Mouse (Mus musculus) MEL (cell line): Measurements from ENCODE around the gene Rfxank. TPM values are rescaled to one million over a fixed set of nuclear protein-coding genes. Genes with fewer than 3 reads are reported as not detected.

Experiments
- DNase-seq: peaks from one replicate; pipeline ENCODE4 v3.0.0; 2011; ENCODE audit warnings: low read depth, low spot score
- H3K27ac ChIP-seq: 2 replicates; pipeline ENCODE4 v1.5.1; 2012; ENCODE audit warnings: low read depth, mild to moderate bottlenecking, control low read depth, low read length, moderate library complexity; ENCODE audit not compliant: control insufficient read depth
- H3K27me3 ChIP-seq, 2 experiments: fragments of 150-350 bp in 1 of 2; sonication (generic) in 1 of 2; 2 replicates each; pipeline ENCODE4 v1.6.1; 2012; ENCODE audit warnings: low read length in 2 of 2, mild to moderate bottlenecking in 2 of 2, improper control_type of control experiment in 1 of 2, moderate library complexity in 1 of 2; ENCODE audit not compliant: insufficient read depth in 2 of 2, control insufficient read depth in 1 of 2
- H3K36me3 ChIP-seq, 2 experiments: 2 replicates each; pipeline ENCODE4 v1.6.1; 2012 to 2014; ENCODE audit warnings: low read length in 2 of 2, improper control_type of control experiment in 1 of 2, inconsistent platforms in 1 of 2, mild to moderate bottlenecking in 1 of 2; ENCODE audit not compliant: insufficient read depth in 2 of 2, control insufficient read depth in 1 of 2
- H3K4me1 ChIP-seq, 2 experiments: fragments of 150-350 bp in 1 of 2; sonication (generic) in 1 of 2; 2 replicates each; pipeline ENCODE4 v1.6.1; 2012; ENCODE audit warnings: low read length in 2 of 2, improper control_type of control experiment in 1 of 2, mild to moderate bottlenecking in 1 of 2; ENCODE audit not compliant: insufficient read depth in 2 of 2, control insufficient read depth in 1 of 2
- H3K4me3 ChIP-seq, 2 experiments: fragments of 150-350 bp in 1 of 2; sonication (generic) in 1 of 2; 2 replicates each; pipeline ENCODE4 v1.5.1; 2012; ENCODE audit warnings: low read depth in 2 of 2, low read length in 2 of 2, mild to moderate bottlenecking in 2 of 2, moderate library complexity in 2 of 2, control low read depth in 1 of 2, improper control_type of control experiment in 1 of 2; ENCODE audit not compliant: control insufficient read depth in 1 of 2, insufficient read depth in 1 of 2
- H3K79me2 ChIP-seq: 2 replicates; pipeline ENCODE4 v1.6.1; 2012; ENCODE audit warnings: mild to moderate bottlenecking, low read length, moderate library complexity; ENCODE audit not compliant: control insufficient read depth, poor library complexity, insufficient read depth
- H3K9ac ChIP-seq: 2 replicates; pipeline ENCODE4 v1.6.1; 2012; ENCODE audit warnings: low read depth, mild to moderate bottlenecking, control low read depth, low read length, moderate library complexity; ENCODE audit not compliant: control insufficient read depth, poor library complexity, severe bottlenecking
- H3K9me3 ChIP-seq: fragments of 150-350 bp; sonication (generic); replicated peaks from 2 replicates; pipeline ENCODE4 v1.6.1; 2012; ENCODE audit warnings: mild to moderate bottlenecking, low read length, improper control_type of control experiment, moderate library complexity; ENCODE audit not compliant: insufficient read depth
- BHLHE40 ChIP-seq: IDR thresholded peaks from 2 replicates; pipeline ENCODE4 v1.6.1; 2012; ENCODE audit warnings: low read depth, mild to moderate bottlenecking, inconsistent platforms, low read length, improper control_type of control experiment, borderline replicate concordance
- CHD2 ChIP-seq: IDR thresholded peaks from 2 replicates; pipeline ENCODE4 v1.6.1; 2011; ENCODE audit warnings: low read length, improper control_type of control experiment
- CTCF ChIP-seq, 3 experiments: IDR thresholded peaks in 2 of 3; conservative IDR thresholded peaks in 1 of 3; 2 replicates each; pipeline ENCODE4 v1.5.1; 2011 to 2012; ENCODE audit warnings: low read length in 3 of 3, low read depth in 2 of 3, mild to moderate bottlenecking in 2 of 3, improper control_type of control experiment in 1 of 3, inconsistent platforms in 1 of 3, mixed read lengths in 1 of 3, moderate library complexity in 1 of 3; ENCODE audit not compliant: control insufficient read depth in 1 of 3, insufficient read depth in 1 of 3, poor library complexity in 1 of 3, severe bottlenecking in 1 of 3
- ELF1 ChIP-seq: IDR thresholded peaks from 2 replicates; pipeline ENCODE4 v1.6.1; 2014; ENCODE audit warnings: low read depth, mild to moderate bottlenecking, inconsistent platforms, low read length, improper control_type of control experiment, moderate library complexity
- EP300 ChIP-seq, 2 experiments: IDR thresholded peaks; 2 replicates each; pipeline ENCODE4 v1.6.1; 2011; ENCODE audit warnings: improper control_type of control experiment in 2 of 2, low read length in 2 of 2, low read depth in 1 of 2, mild to moderate bottlenecking in 1 of 2
- ETS1 ChIP-seq: IDR thresholded peaks from 2 replicates; pipeline ENCODE4 v1.6.1; 2012; ENCODE audit warnings: low read depth, mild to moderate bottlenecking, inconsistent platforms, low read length, improper control_type of control experiment, moderate library complexity
- GABPA ChIP-seq: IDR thresholded peaks from 2 replicates; pipeline ENCODE4 v1.6.1; 2012; ENCODE audit warnings: low read depth, mild to moderate bottlenecking, inconsistent platforms, low read length, improper control_type of control experiment, moderate library complexity
- GATA1 ChIP-seq: IDR thresholded peaks from 2 replicates; pipeline ENCODE4 v1.6.1; 2011; ENCODE audit warnings: low read depth, low read length, improper control_type of control experiment
- HCFC1 ChIP-seq: IDR thresholded peaks from 2 replicates; pipeline ENCODE4 v1.6.1; 2012; ENCODE audit warnings: low read depth, mild to moderate bottlenecking, inconsistent platforms, low read length, improper control_type of control experiment, moderate library complexity
- JUND ChIP-seq: IDR thresholded peaks from 2 replicates; pipeline ENCODE4 v1.6.1; 2011; ENCODE audit warnings: low read depth, mild to moderate bottlenecking, improper control_type of control experiment, low read length
- KAT2A ChIP-seq: conservative IDR thresholded peaks from 2 replicates; pipeline ENCODE4 v1.6.1; 2012; ENCODE audit warnings: low read depth, low read length, improper control_type of control experiment, inconsistent platforms
- MAFK ChIP-seq: IDR thresholded peaks from 2 replicates; pipeline ENCODE4 v1.6.1; 2011; ENCODE audit warnings: low read depth, mild to moderate bottlenecking, low read length, improper control_type of control experiment, borderline replicate concordance
- MAZ ChIP-seq: IDR thresholded peaks from 2 replicates; pipeline ENCODE4 v1.6.1; 2012; ENCODE audit warnings: low read depth, mild to moderate bottlenecking, inconsistent platforms, low read length, improper control_type of control experiment
- MEF2A ChIP-seq: IDR thresholded peaks from 2 replicates; pipeline ENCODE4 v1.6.1; 2014; ENCODE audit warnings: low read depth, mild to moderate bottlenecking, inconsistent platforms, low read length, improper control_type of control experiment; ENCODE audit not compliant: poor library complexity, insufficient replicate concordance, severe bottlenecking; ENCODE audit errors: extremely low read depth
- MYB ChIP-seq: IDR thresholded peaks from 2 replicates; pipeline ENCODE4 v1.6.1; 2011; ENCODE audit warnings: mild to moderate bottlenecking, low read depth, low read length, improper control_type of control experiment
- MYC ChIP-seq: IDR thresholded peaks from 2 replicates; pipeline ENCODE4 v1.6.1; 2011; ENCODE audit warnings: low read depth, mild to moderate bottlenecking, low read length, improper control_type of control experiment, moderate library complexity
- POLR2A ChIP-seq, 2 experiments: IDR thresholded peaks; 2 replicates each; pipeline ENCODE4 v1.6.1; 2011 to 2012; ENCODE audit warnings: low read length in 2 of 2, mild to moderate bottlenecking in 2 of 2, control low read depth in 1 of 2, improper control_type of control experiment in 1 of 2, low read depth in 1 of 2, moderate library complexity in 1 of 2; ENCODE audit not compliant: control insufficient read depth in 1 of 2, insufficient read depth in 1 of 2, poor library complexity in 1 of 2
- POLR2AphosphoS2 ChIP-seq: IDR thresholded peaks from 2 replicates; pipeline ENCODE4 v1.6.1; 2011; ENCODE audit warnings: low read length, improper control_type of control experiment
- POLR2AphosphoS5 ChIP-seq: IDR thresholded peaks from 2 replicates; pipeline ENCODE4 v1.6.1; 2012; ENCODE audit warnings: low read depth, borderline replicate concordance, mild to moderate bottlenecking, inconsistent platforms, low read length, moderate library complexity, mixed read lengths
- RCOR1 ChIP-seq: IDR thresholded peaks from 2 replicates; pipeline ENCODE4 v1.6.1; 2012; ENCODE audit warnings: low read depth, mild to moderate bottlenecking, inconsistent platforms, low read length, improper control_type of control experiment
- SMC3 ChIP-seq: IDR thresholded peaks from 2 replicates; pipeline ENCODE4 v1.6.1; 2011; ENCODE audit warnings: low read depth, low read length, improper control_type of control experiment
- UBTF ChIP-seq: IDR thresholded peaks from 2 replicates; pipeline ENCODE4 v1.6.1; 2012; ENCODE audit warnings: low read depth, mild to moderate bottlenecking, inconsistent platforms, low read length, improper control_type of control experiment, moderate library complexity, borderline replicate concordance; ENCODE audit not compliant: insufficient read depth
- USF2 ChIP-seq, 2 experiments: IDR thresholded peaks; 2 replicates each; pipeline ENCODE4 v1.6.1; 2011 to 2012; ENCODE audit warnings: improper control_type of control experiment in 2 of 2, low read length in 2 of 2, borderline replicate concordance in 1 of 2, inconsistent platforms in 1 of 2, low read depth in 1 of 2, mild to moderate bottlenecking in 1 of 2; ENCODE audit not compliant: insufficient read depth in 1 of 2
- ZC3H11A ChIP-seq: IDR thresholded peaks from 2 replicates; pipeline ENCODE4 v1.6.1; 2012; ENCODE audit warnings: low read depth, mild to moderate bottlenecking, inconsistent platforms, low read length, improper control_type of control experiment
- ZMIZ1 ChIP-seq: IDR thresholded peaks from 2 replicates; pipeline ENCODE4 v1.6.1; 2012; ENCODE audit warnings: low read depth, mild to moderate bottlenecking, inconsistent platforms, low read length, improper control_type of control experiment, moderate library complexity
- polyA plus RNA-seq, 2 experiments: library from polyadenylated mRNA; stranded (reverse) in 1 of 2; unstranded in 1 of 2; fragments of >175 nt in 1 of 2; fragments of >200 nt in 1 of 2; gene quantifications; 2 replicates each; pipeline versions ENCODE4 v1.2.1 to v1.2.4; 2012; ENCODE audit warnings: low replicate concordance in 2 of 2, low read depth in 1 of 2; ENCODE audit not compliant: insufficient read length in 2 of 2, insufficient read depth in 1 of 2, missing spikeins in 1 of 2
- total RNA-seq: library from RNA; depleted of rRNA; stranded (reverse); fragments of 300-350 nt; gene quantifications from 2 replicates; pipeline ENCODE4 v1.2.3, GENCODE M21; 2012

Gene Rfxank
- total and polyA plus RNA-seq, 3 experiments: 5.0 to 7.2 TPM; not detected in 1

- H3K4me1 ChIP-seq: peaks cover 4 to 21% of the 10 kb centered on the region in 2 experiments; a peak in 3 of 4 replicates
- peaks cover 0 to 3% of the 10 kb centered on the region in 2 experiments; a peak in 3 of 4 replicates for H3K36me3 ChIP-seq
- no peak overlapping the region for H3K4me3 ChIP-seq
Measured at GRCm38 (mm10) chr8:70136591-70136990, 2.4 kb downstream of the Rfxank start.

DNA sequence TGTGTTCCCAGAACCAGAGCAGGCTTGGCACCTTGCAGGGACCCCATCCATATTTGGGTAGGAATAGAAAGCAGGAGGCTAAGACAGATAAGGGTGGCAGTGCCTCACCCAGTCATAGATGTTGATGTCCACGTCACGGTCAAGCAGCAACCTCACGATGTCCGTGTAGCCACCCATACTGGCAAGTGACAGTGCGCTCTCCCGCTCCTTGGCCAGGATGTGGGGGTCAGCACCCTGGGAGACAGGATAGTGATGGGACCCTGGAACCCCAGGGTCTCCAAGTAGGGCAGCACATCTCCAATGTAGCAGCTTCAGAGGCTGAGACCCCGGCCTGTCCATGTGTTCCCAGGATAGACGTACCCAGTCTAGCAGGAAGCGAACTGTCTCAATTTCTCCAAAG is 4.0 kb downstream of the Rfxank start:
- no peak overlapping the region for H3K4me3 ChIP-seq
- H3K4me1 ChIP-seq: peaks cover 4 to 15% of the 10 kb centered on the region in 2 experiments; a peak in 3 of 4 replicates
- no peaks in the 10 kb centered on the region for H3K9me3 ChIP-seq
- H3K36me3 ChIP-seq: peaks cover 0 to 5% of the 10 kb centered on the region in 2 experiments; a peak in 3 of 4 replicates
- H3K9ac ChIP-seq: no peak overlapping the region
- no peaks in the 10 kb centered on the region for H3K27me3 ChIP-seq
- no peak for TF ChIP-seq SMC3
- no peak for TF ChIP-seq BHLHE40
- no peak for TF ChIP-seq KAT2A
- TF ChIP-seq POLR2A (IDR thresholded peaks at IDR 0.05; ENCODE audit: control insufficient read depth in 1 of 2, insufficient read depth in 1 of 2, low read depth in 1 of 2, low read length in 2 of 2, poor library complexity in 1 of 2): no peak
- no peak for TF ChIP-seq USF2 (IDR thresholded peaks at IDR 0.05; ENCODE audit: borderline replicate concordance in 1 of 2, insufficient read depth in 1 of 2, low read depth in 1 of 2, low read length in 2 of 2)
- no peak for TF ChIP-seq HCFC1
- TF ChIP-seq POLR2AphosphoS2: no peak
- no peak for TF ChIP-seq GATA1
- no peak for TF ChIP-seq MAFK
- TF ChIP-seq JUND: no peak
- TF ChIP-seq MEF2A: no peak
- peaks cover 13% of the 10 kb centered on the region for H3K79me2 ChIP-seq
- no peak overlapping the region for H3K27ac ChIP-seq
- DNase-seq: no peak

More at GRCm38 (mm10) chr8:70136591-70136990, 2.4 kb downstream of the Rfxank start:
- Histone ChIP-seq H3K27me3 (no peaks in the 10 kb centered on the region), H3K79me2 (peaks cover 18% of the 10 kb centered on the region), H3K9ac (no peak overlapping the region), H3K9me3 (no peaks in the 10 kb centered on the region), H3K27ac (no peak overlapping the region)
- DNase-seq: no peak
- TF ChIP-seq MYB (no peak), CTCF (IDR thresholded peaks at IDR 0.05 in 2 of 3, conservative IDR thresholded peaks at IDR 0.05 in 1 of 3; ENCODE audit: control insufficient read depth in 1 of 3, insufficient read depth in 1 of 3, low read depth in 2 of 3, low read length in 3 of 3, poor library complexity in 1 of 3, severe bottlenecking in 1 of 3) (no peak), POLR2A (IDR thresholded peaks at IDR 0.05; ENCODE audit: control insufficient read depth in 1 of 2, insufficient read depth in 1 of 2, low read depth in 1 of 2, low read length in 2 of 2, poor library complexity in 1 of 2) (no peak), ELF1 (no peak), MYC (no peak), ETS1 (no peak), ZMIZ1 (no peak), POLR2AphosphoS5 (no peak), POLR2AphosphoS2 (no peak), RCOR1 (no peak), GATA1 (no peak), CHD2 (no peak), GABPA (no peak), MAZ (no peak), BHLHE40 (no peak), ZC3H11A (no peak), UBTF (no peak), EP300 (IDR thresholded peaks at IDR 0.05; ENCODE audit: low read depth in 1 of 2, low read length in 2 of 2) (no peak)
